Mouse (Mus musculus): ENCODE data around the gene Gm1673.

DNA sequence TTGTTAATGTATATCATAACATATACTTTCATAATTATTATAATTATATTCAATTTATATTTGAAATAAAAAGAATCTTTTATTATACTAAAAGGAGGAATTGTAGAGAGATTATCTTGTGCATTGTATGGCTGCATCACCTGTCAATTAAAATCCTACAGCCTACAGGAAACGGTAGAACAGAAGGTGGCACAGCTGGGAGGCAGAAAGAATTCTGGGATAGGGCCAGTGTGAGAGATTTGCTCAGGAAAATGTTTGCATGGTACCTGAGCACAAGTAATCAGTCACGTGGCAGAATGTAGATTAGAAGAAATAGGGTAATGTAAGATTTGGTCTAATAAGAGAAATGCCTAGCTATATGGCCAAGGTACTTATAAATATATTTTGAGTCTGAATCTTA, 8.5 kb upstream of the Gm1673 start:
- no peak for TF ChIP-seq CTCF (IDR thresholded peaks at IDR 0.05; ENCODE audit: extremely low read depth, insufficient read depth, insufficient read length, insufficient replicate concordance)
- no peak for TF ChIP-seq POLR2A (IDR thresholded peaks at IDR 0.05; ENCODE audit: low read depth, low read length)

Data from spleen, adult 2 months (tissue).